Mouse (Mus musculus) MEL (cell line): ENCODE data around the gene Macf1. TPM values are rescaled to one million over a fixed set of nuclear protein-coding genes. Genes with fewer than 3 reads are reported as not detected.

ENCODE experiments used
- DNase-seq: peaks from one replicate; pipeline ENCODE4 v3.0.0; 2011; ENCODE audit warnings: low read depth, low spot score
- H3K27ac ChIP-seq: 2 replicates; pipeline ENCODE4 v1.5.1; 2012; ENCODE audit warnings: low read depth, mild to moderate bottlenecking, control low read depth, low read length, moderate library complexity; ENCODE audit not compliant: control insufficient read depth
- H3K27me3 ChIP-seq, 2 experiments: fragments of 150-350 bp in 1 of 2; sonication (generic) in 1 of 2; 2 replicates each; pipeline ENCODE4 v1.6.1; 2012; ENCODE audit warnings: low read length in 2 of 2, mild to moderate bottlenecking in 2 of 2, improper control_type of control experiment in 1 of 2, moderate library complexity in 1 of 2; ENCODE audit not compliant: insufficient read depth in 2 of 2, control insufficient read depth in 1 of 2
- H3K36me3 ChIP-seq, 2 experiments: 2 replicates each; pipeline ENCODE4 v1.6.1; 2012 to 2014; ENCODE audit warnings: low read length in 2 of 2, improper control_type of control experiment in 1 of 2, inconsistent platforms in 1 of 2, mild to moderate bottlenecking in 1 of 2; ENCODE audit not compliant: insufficient read depth in 2 of 2, control insufficient read depth in 1 of 2
- H3K4me1 ChIP-seq, 2 experiments: fragments of 150-350 bp in 1 of 2; sonication (generic) in 1 of 2; 2 replicates each; pipeline ENCODE4 v1.6.1; 2012; ENCODE audit warnings: low read length in 2 of 2, improper control_type of control experiment in 1 of 2, mild to moderate bottlenecking in 1 of 2; ENCODE audit not compliant: insufficient read depth in 2 of 2, control insufficient read depth in 1 of 2
- H3K4me3 ChIP-seq, 2 experiments: fragments of 150-350 bp in 1 of 2; sonication (generic) in 1 of 2; 2 replicates each; pipeline ENCODE4 v1.5.1; 2012; ENCODE audit warnings: low read depth in 2 of 2, low read length in 2 of 2, mild to moderate bottlenecking in 2 of 2, moderate library complexity in 2 of 2, control low read depth in 1 of 2, improper control_type of control experiment in 1 of 2; ENCODE audit not compliant: control insufficient read depth in 1 of 2, insufficient read depth in 1 of 2
- H3K79me2 ChIP-seq: 2 replicates; pipeline ENCODE4 v1.6.1; 2012; ENCODE audit warnings: mild to moderate bottlenecking, low read length, moderate library complexity; ENCODE audit not compliant: control insufficient read depth, poor library complexity, insufficient read depth
- H3K9ac ChIP-seq: 2 replicates; pipeline ENCODE4 v1.6.1; 2012; ENCODE audit warnings: low read depth, mild to moderate bottlenecking, control low read depth, low read length, moderate library complexity; ENCODE audit not compliant: control insufficient read depth, poor library complexity, severe bottlenecking
- H3K9me3 ChIP-seq: fragments of 150-350 bp; sonication (generic); replicated peaks from 2 replicates; pipeline ENCODE4 v1.6.1; 2012; ENCODE audit warnings: mild to moderate bottlenecking, low read length, improper control_type of control experiment, moderate library complexity; ENCODE audit not compliant: insufficient read depth
- CHD2 ChIP-seq: IDR thresholded peaks from 2 replicates; pipeline ENCODE4 v1.6.1; 2011; ENCODE audit warnings: low read length, improper control_type of control experiment
- GABPA ChIP-seq: IDR thresholded peaks from 2 replicates; pipeline ENCODE4 v1.6.1; 2012; ENCODE audit warnings: low read depth, mild to moderate bottlenecking, inconsistent platforms, low read length, improper control_type of control experiment, moderate library complexity
- GATA1 ChIP-seq: IDR thresholded peaks from 2 replicates; pipeline ENCODE4 v1.6.1; 2011; ENCODE audit warnings: low read depth, low read length, improper control_type of control experiment
- JUND ChIP-seq: IDR thresholded peaks from 2 replicates; pipeline ENCODE4 v1.6.1; 2011; ENCODE audit warnings: low read depth, mild to moderate bottlenecking, improper control_type of control experiment, low read length
- KAT2A ChIP-seq: conservative IDR thresholded peaks from 2 replicates; pipeline ENCODE4 v1.6.1; 2012; ENCODE audit warnings: low read depth, low read length, improper control_type of control experiment, inconsistent platforms
- MAX ChIP-seq: IDR thresholded peaks from 2 replicates; pipeline ENCODE4 v1.6.1; 2011; ENCODE audit warnings: low read length, improper control_type of control experiment
- MAZ ChIP-seq: IDR thresholded peaks from 2 replicates; pipeline ENCODE4 v1.6.1; 2012; ENCODE audit warnings: low read depth, mild to moderate bottlenecking, inconsistent platforms, low read length, improper control_type of control experiment
- MEF2A ChIP-seq: IDR thresholded peaks from 2 replicates; pipeline ENCODE4 v1.6.1; 2014; ENCODE audit warnings: low read depth, mild to moderate bottlenecking, inconsistent platforms, low read length, improper control_type of control experiment; ENCODE audit not compliant: poor library complexity, insufficient replicate concordance, severe bottlenecking; ENCODE audit errors: extremely low read depth
- POLR2A ChIP-seq, 2 experiments: IDR thresholded peaks; 2 replicates each; pipeline ENCODE4 v1.6.1; 2011 to 2012; ENCODE audit warnings: low read length in 2 of 2, mild to moderate bottlenecking in 2 of 2, control low read depth in 1 of 2, improper control_type of control experiment in 1 of 2, low read depth in 1 of 2, moderate library complexity in 1 of 2; ENCODE audit not compliant: control insufficient read depth in 1 of 2, insufficient read depth in 1 of 2, poor library complexity in 1 of 2
- RAD21 ChIP-seq: IDR thresholded peaks from 2 replicates; pipeline ENCODE4 v1.6.1; 2011; ENCODE audit warnings: mild to moderate bottlenecking, low read depth, low read length, improper control_type of control experiment
- RCOR1 ChIP-seq: IDR thresholded peaks from 2 replicates; pipeline ENCODE4 v1.6.1; 2012; ENCODE audit warnings: low read depth, mild to moderate bottlenecking, inconsistent platforms, low read length, improper control_type of control experiment
- SIN3A ChIP-seq: IDR thresholded peaks from 2 replicates; pipeline ENCODE4 v1.6.1; 2012; ENCODE audit warnings: low read length, improper control_type of control experiment, inconsistent platforms
- TCF12 ChIP-seq: IDR thresholded peaks from 2 replicates; pipeline ENCODE4 v1.6.1; 2014; ENCODE audit warnings: low read depth, mild to moderate bottlenecking, inconsistent platforms, low read length, improper control_type of control experiment, moderate library complexity
- ZNF384 ChIP-seq: IDR thresholded peaks from 2 replicates; pipeline ENCODE4 v1.6.1; 2012; ENCODE audit warnings: low read depth, mild to moderate bottlenecking, inconsistent platforms, low read length, improper control_type of control experiment
- polyA plus RNA-seq, 2 experiments: library from polyadenylated mRNA; stranded (reverse) in 1 of 2; unstranded in 1 of 2; fragments of >175 nt in 1 of 2; fragments of >200 nt in 1 of 2; gene quantifications; 2 replicates each; pipeline versions ENCODE4 v1.2.1 to v1.2.4; 2012; ENCODE audit warnings: low replicate concordance in 2 of 2, low read depth in 1 of 2; ENCODE audit not compliant: insufficient read length in 2 of 2, insufficient read depth in 1 of 2, missing spikeins in 1 of 2
- total RNA-seq: library from RNA; depleted of rRNA; stranded (reverse); fragments of 300-350 nt; gene quantifications from 2 replicates; pipeline ENCODE4 v1.2.3, GENCODE M21; 2012

Gene Macf1
- total and polyA plus RNA-seq, 3 experiments = 18.5 to 71.4 (median 60.8) TPM

GRCm38 (mm10) chr4:123594381-123594806 lies 89.8 kb downstream of the Macf1 start:
- no peak overlapping the region for H3K27ac ChIP-seq
- DNase-seq = no peak

DNA sequence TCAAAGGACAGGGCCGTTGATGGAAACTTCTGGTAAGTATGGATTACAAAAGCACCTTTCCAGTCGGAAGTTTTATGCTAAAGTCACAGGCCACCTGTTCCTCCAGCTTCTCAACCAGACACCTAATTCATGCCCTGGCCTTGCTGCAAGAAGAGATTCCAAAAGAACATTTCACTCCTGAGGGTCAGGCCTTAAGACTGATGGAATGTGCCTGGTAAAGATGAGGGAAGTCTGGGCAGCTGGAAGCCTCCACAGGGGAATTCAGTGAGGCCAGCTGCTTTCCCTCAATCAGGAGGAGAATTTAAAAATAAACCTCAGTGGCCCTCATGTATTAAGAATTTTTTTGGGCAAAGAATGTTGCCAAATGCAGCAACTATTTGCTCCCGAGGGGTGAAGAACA lies 90.5 kb downstream of the Macf1 start:
- H3K9me3 ChIP-seq = no peaks in the 10 kb centered on the region
- TF ChIP-seq RCOR1 = no peak
- no peak for TF ChIP-seq GABPA
- no peak for TF ChIP-seq MAX
- no peak for TF ChIP-seq KAT2A
- no peak for TF ChIP-seq MEF2A
- TF ChIP-seq JUND = no peak
- TF ChIP-seq RAD21 = no peak
- TF ChIP-seq POLR2A (IDR thresholded peaks at IDR 0.05; ENCODE audit: control insufficient read depth in 1 of 2, insufficient read depth in 1 of 2, low read depth in 1 of 2, low read length in 2 of 2, poor library complexity in 1 of 2) = no peak
- TF ChIP-seq, all 39 proteins: peak for 0

More at GRCm38 (mm10) chr4:123594381-123594806, 89.8 kb downstream of the Macf1 start:
- H3K4me1 ChIP-seq = no peaks in the 10 kb centered on the region
- H3K9me3 ChIP-seq = no peaks in the 10 kb centered on the region
- H3K27me3 ChIP-seq = no peaks in the 10 kb centered on the region
- H3K4me3 ChIP-seq = no peak overlapping the region
- no peaks in the 10 kb centered on the region for H3K79me2 ChIP-seq
- TF ChIP-seq ZNF384 = no peak
- no peaks in the 10 kb centered on the region for H3K36me3 ChIP-seq
- no peak overlapping the region for H3K9ac ChIP-seq

GRCm38 (mm10) chr4:123592046-123592445 lies 92.1 kb downstream of the Macf1 start:
- TF ChIP-seq MAZ (no peak), TCF12 (no peak), GATA1 (no peak), CHD2 (no peak), SIN3A (no peak)

More for the DNA sequence above, 90.5 kb downstream of the Macf1 start:
- no peak overlapping the region for H3K9ac ChIP-seq
- no peak overlapping the region for H3K27ac ChIP-seq
- no peaks in the 10 kb centered on the region for H3K79me2 ChIP-seq
- no peak overlapping the region for H3K4me3 ChIP-seq
- DNase-seq = no peak
- no peaks in the 10 kb centered on the region for H3K4me1 ChIP-seq
- H3K27me3 ChIP-seq = no peaks in the 10 kb centered on the region
- H3K36me3 ChIP-seq = no peaks in the 10 kb centered on the region

More at GRCm38 (mm10) chr4:123592046-123592445, 92.1 kb downstream of the Macf1 start:
- Histone ChIP-seq H3K9ac (no peak overlapping the region), H3K4me3 (no peak overlapping the region), H3K27me3 (no peaks in the 10 kb centered on the region), H3K79me2 (no peaks in the 10 kb centered on the region), H3K4me1 (no peaks in the 10 kb centered on the region), H3K9me3 (no peaks in the 10 kb centered on the region), H3K27ac (no peak overlapping the region), H3K36me3 (no peaks in the 10 kb centered on the region)
- no peak for DNase-seq
